Comparison of ENCODE assay signal across 7 mouse cellular contexts in the genomic region with DNA sequence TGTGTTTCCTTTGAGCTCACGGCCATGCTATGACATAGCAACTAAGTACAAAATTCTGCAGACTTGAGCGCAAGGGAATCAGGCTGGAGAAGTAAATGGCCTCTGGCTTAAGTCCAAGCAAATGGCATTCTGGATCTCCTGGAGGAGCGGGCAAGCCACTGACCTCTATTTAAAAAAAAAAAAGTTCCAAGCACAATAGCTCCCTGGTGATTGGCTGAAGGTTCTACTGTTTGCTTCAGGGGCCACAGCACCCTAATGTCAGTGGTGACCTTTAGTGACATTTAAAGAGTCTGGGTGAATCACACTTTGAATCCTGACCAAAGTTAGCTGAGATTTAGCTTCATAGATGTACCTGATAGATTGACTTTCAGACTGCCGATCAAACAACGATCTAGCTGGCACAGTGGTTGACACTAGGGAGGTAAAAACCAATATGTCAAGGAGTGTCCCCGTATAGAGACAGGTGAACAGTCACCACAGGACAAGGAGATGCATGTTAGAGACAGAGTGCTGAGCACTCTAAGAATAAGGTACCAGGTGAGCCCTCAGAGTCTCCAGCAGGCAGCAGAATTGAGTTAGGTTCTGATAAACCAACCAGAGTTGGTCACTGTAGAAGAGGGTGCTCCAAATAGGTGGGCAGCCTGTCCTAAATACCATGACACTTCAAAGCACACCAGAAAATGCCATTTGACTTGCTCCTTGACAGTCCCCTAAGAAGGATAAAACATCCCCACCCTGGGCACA. TPM values are rescaled to one million over a fixed set of nuclear protein-coding genes. Genes with fewer than 3 reads are reported as not detected.
"Had no signal": no experiment of that assay in that cellular context is flagged by ENCODE, and none has a peak within 500 bp of the region (broad histone marks: within the 10 kb centered on the region; RNA-seq: fewer than 3 reads in every experiment).

No protein-coding gene starts in this region.

- DNase-seq: lung, embryonic 14.5 days; lung, postnatal 10 days; lung, postnatal 4 days; midbrain, embryonic 14.5 days; retina, postnatal 1 day; right cerebral cortex, postnatal 4 days had no signal

RNA-seq across cellular contexts. Expression of a gene that starts 43.9 kb away (rescaled TPM):
- total RNA-seq: megakaryocyte, adult 5-6 weeks had no signal
